Mouse (Mus musculus): ENCODE measurements at regions not wholly inside any gene's neighbourhood (a gene's known extent, or its start where the extent isn't known, plus 50 kb on each side); places are given as distances from the start of the nearest gene placed in this dataset.

DNA sequence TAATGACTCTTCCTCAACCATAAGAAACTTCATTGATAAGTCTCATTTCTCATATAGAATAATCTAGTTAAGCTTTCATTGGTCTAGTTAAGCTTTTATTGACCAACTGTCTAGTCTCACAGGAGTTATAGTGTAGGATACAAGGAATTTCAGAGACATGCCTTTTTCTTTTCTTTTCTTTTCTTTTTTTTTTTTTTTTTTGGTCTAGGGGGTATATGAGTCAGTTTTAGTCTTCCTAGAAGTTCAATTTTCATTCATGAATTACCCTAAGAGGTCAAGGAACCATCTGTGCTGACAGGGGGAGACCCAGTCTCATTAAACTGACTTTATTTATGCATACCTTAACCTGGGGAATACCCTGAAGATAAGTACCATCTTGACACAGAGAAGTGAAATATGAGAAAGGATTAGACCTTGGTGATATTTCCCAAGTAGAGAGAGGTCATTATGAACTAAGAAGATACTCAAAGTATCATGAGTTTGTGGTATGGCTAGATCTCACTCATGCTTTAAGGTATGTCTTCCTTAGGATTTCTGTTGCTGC lies 413.4 kb upstream of the Nrp1 start:
- Histone ChIP-seq H3K4me1 (ENCODE audit: control insufficient read depth, insufficient read depth, low read length) (no peaks in the 10 kb centered on the region), H3K27ac (ENCODE audit: insufficient read depth, low read length) (no peak overlapping the region), H3K4me3 (ENCODE audit: insufficient read depth, low read length) (no peak overlapping the region)
- no peak for TF ChIP-seq POLR2A (IDR thresholded peaks at IDR 0.05; ENCODE audit: extremely low read depth, insufficient read depth, low read length)
- no peak for TF ChIP-seq CTCF (IDR thresholded peaks at IDR 0.05; ENCODE audit: extremely low read depth, insufficient read depth, low read length)

DNA sequence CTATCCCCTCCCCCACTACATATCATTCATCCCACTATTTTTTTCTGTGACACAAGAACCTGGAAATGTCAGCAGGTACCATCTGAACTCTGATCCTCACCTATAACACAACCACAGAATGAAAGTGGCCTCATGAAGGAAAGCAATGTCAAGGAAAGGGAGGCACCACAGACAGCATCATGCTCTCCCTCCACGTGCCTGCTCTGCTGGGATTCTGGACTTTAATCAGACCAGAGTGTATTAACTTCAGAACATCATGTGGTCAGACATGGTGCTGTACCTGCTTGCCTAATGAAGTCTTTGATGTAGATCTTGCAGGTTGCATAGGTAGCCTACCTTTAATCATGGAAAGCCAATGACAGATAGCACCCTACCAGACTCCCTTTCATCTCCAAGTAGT lies 400.8 kb upstream of the Nrp1 start:
- TF ChIP-seq POLR2A (IDR thresholded peaks at IDR 0.05; ENCODE audit: extremely low read depth, insufficient read depth, low read length) (no peak), CTCF (IDR thresholded peaks at IDR 0.05; ENCODE audit: extremely low read depth, insufficient read depth, low read length) (no peak)
- H3K4me3 ChIP-seq (ENCODE audit: insufficient read depth, low read length), result no peak overlapping the region
- no peaks in the 10 kb centered on the region for H3K4me1 ChIP-seq (ENCODE audit: control insufficient read depth, insufficient read depth, low read length)
- no peak overlapping the region for H3K27ac ChIP-seq (ENCODE audit: insufficient read depth, low read length)

DNA sequence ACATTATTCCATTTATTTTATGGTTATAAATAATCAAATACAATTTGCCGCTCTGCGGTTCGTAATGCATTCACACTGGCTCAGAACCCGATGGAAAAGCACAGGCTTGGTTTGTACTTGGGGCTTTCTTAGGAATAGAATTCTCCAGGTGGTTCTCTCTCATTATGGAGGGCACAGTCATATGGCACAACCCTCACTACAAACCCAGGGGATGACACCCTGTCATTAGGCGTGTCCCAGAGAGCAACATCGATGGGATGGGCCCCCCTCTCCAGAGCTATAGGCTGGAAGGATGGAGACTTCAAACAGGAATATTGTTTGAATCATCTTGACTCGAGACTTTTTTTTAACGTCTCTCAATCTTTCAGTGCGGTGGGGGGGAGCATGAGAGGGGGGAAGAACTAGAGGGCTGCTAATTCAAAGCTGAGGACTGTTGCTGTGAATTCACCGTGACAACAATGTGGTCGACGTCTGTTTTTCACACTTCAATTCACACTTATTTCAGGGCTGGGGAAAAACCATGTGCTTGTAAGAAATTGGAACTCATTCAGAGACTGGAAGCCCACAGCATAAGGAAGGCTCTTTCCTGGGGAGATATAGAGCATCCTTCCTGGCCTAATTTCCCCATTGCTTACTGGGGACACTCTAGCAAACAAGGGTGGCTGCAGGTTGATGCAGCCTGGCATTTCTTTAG lies 399.9 kb upstream of the Nrp1 start:
- Histone ChIP-seq H3K4me1 (ENCODE audit: control insufficient read depth, insufficient read depth, low read length) (no peaks in the 10 kb centered on the region), H3K4me3 (ENCODE audit: insufficient read depth, low read length) (no peak overlapping the region), H3K27ac (ENCODE audit: insufficient read depth, low read length) (no peak overlapping the region)
- no peak for TF ChIP-seq POLR2A (IDR thresholded peaks at IDR 0.05; ENCODE audit: extremely low read depth, insufficient read depth, low read length)
- TF ChIP-seq CTCF (IDR thresholded peaks at IDR 0.05; ENCODE audit: extremely low read depth, insufficient read depth, low read length), result no peak

DNA sequence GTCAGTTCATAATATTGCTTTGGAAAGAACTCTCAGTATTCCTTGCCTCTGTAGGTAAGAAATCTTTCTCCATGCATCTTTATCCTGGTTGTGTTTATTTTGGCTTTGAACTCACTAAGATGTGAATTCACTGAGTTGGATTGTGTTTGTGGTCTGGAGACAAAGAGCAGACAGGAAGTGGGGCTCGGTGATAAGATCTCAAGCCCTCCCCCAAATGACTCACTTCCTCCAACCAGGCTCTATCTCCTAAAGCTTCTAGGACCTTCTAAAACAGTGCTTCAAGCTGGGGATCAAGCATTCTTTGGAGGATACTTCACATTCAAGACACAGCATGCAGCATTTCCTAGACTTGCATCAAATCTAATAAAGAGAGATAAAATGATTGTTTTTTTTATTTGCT lies 395.5 kb upstream of the Nrp1 start:
- Histone ChIP-seq H3K4me3 (ENCODE audit: insufficient read depth, low read length) (no peak overlapping the region), H3K4me1 (ENCODE audit: control insufficient read depth, insufficient read depth, low read length) (no peaks in the 10 kb centered on the region)
- TF ChIP-seq POLR2A (IDR thresholded peaks at IDR 0.05; ENCODE audit: extremely low read depth, insufficient read depth, low read length) (no peak), CTCF (IDR thresholded peaks at IDR 0.05; ENCODE audit: extremely low read depth, insufficient read depth, low read length) (no peak)

DNA sequence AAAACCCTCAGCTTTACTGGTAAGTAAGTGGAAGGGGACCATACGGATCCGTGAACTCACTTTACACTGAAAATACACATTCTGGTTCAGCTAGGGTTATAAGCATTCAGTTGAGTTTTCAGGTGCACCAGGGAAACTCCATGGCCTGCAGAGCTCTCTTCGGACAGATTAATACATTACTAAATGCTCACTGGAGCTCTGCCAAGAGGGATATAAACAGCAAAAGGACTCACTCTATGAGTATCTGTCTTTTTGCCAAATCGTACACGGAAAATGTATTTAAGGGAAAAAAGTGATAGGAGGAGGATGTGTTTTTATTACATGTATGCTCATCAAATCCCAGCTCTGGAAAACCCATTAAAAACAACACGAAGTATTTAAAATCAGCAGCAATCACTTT lies 394.8 kb upstream of the Nrp1 start:
- TF ChIP-seq CTCF (IDR thresholded peaks at IDR 0.05; ENCODE audit: extremely low read depth, insufficient read depth, low read length), result no peak
- TF ChIP-seq POLR2A (IDR thresholded peaks at IDR 0.05; ENCODE audit: extremely low read depth, insufficient read depth, low read length), result no peak
- no peaks in the 10 kb centered on the region for H3K4me1 ChIP-seq (ENCODE audit: control insufficient read depth, insufficient read depth, low read length)
- H3K27ac ChIP-seq (ENCODE audit: insufficient read depth, low read length), result no peak overlapping the region
- H3K4me3 ChIP-seq (ENCODE audit: insufficient read depth, low read length), result no peak overlapping the region

More for the DNA sequence above, 395.5 kb upstream of the Nrp1 start:
- no peak overlapping the region for H3K27ac ChIP-seq (ENCODE audit: insufficient read depth, low read length)

DNA sequence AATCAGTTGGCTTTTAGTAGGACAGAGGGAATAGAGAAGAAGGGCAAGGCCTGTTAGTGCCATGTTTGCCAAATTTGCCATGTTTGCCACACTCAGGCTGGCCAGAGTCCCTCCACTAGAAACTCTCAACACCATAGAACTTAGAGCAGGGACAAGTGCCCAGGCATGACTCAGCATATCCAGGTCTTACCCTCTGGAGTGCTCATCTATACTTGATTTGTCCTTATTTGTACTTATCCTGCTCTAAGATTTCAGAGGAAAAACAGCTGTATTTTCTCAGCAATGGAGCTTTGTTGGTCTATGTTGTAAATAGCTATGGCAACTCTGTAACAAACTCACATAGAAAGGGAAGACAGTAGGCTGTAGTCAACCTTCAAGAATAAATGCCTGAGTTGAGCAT lies 393.6 kb upstream of the Nrp1 start:
- Histone ChIP-seq H3K4me3 (ENCODE audit: insufficient read depth, low read length) (no peak overlapping the region), H3K4me1 (ENCODE audit: control insufficient read depth, insufficient read depth, low read length) (no peaks in the 10 kb centered on the region), H3K27ac (ENCODE audit: insufficient read depth, low read length) (no peak overlapping the region)
- TF ChIP-seq POLR2A (IDR thresholded peaks at IDR 0.05; ENCODE audit: extremely low read depth, insufficient read depth, low read length) (no peak), CTCF (IDR thresholded peaks at IDR 0.05; ENCODE audit: extremely low read depth, insufficient read depth, low read length) (no peak)

DNA sequence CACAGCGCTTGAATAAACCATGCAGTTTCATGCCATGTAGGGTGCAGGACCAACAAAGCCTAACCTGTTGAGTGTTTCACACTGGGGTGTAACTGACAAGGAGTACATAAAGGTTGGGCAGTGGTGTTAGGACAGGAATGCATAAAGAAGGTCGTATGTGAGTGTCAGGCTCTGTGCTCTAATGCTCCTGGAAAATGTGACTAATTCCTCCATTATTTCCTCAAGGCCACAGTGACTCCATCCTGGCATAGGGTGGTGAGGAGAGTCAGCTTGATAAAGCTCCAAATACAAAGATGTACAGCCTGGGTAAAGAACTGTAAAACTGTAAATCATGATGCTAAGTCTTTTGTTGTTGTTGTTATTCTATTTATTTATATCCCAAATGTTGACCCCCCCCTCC lies 393.1 kb upstream of the Nrp1 start:
- no peak for TF ChIP-seq CTCF (IDR thresholded peaks at IDR 0.05; ENCODE audit: extremely low read depth, insufficient read depth, low read length)
- no peak for TF ChIP-seq POLR2A (IDR thresholded peaks at IDR 0.05; ENCODE audit: extremely low read depth, insufficient read depth, low read length)
- Histone ChIP-seq H3K27ac (ENCODE audit: insufficient read depth, low read length) (no peak overlapping the region), H3K4me3 (ENCODE audit: insufficient read depth, low read length) (no peak overlapping the region), H3K4me1 (ENCODE audit: control insufficient read depth, insufficient read depth, low read length) (no peaks in the 10 kb centered on the region)

DNA sequence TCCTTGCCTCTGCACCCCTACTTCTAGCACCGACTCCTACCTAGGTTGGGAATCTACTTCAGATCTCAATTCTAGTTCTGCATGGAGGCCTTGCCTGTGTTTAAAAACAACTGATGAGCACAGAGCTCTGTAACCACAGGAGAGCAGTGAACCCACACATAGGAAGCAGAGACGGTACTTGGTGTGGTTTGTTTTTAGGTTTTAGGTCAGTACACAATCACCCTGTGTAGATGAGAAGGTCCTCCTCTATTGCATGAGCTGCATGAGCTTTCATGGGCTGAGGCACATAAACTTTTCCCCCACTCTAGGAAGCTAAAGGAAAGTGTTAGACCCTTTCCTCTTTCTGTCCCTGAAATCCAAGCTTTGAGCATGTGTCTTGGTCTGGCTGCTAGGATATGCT lies 390.4 kb upstream of the Nrp1 start:
- no peaks in the 10 kb centered on the region for H3K4me1 ChIP-seq (ENCODE audit: control insufficient read depth, insufficient read depth, low read length)
- TF ChIP-seq POLR2A (IDR thresholded peaks at IDR 0.05; ENCODE audit: extremely low read depth, insufficient read depth, low read length) (no peak), CTCF (IDR thresholded peaks at IDR 0.05; ENCODE audit: extremely low read depth, insufficient read depth, low read length) (no peak)
- H3K4me3 ChIP-seq (ENCODE audit: insufficient read depth, low read length), result no peak overlapping the region
- no peak overlapping the region for H3K27ac ChIP-seq (ENCODE audit: insufficient read depth, low read length)

DNA sequence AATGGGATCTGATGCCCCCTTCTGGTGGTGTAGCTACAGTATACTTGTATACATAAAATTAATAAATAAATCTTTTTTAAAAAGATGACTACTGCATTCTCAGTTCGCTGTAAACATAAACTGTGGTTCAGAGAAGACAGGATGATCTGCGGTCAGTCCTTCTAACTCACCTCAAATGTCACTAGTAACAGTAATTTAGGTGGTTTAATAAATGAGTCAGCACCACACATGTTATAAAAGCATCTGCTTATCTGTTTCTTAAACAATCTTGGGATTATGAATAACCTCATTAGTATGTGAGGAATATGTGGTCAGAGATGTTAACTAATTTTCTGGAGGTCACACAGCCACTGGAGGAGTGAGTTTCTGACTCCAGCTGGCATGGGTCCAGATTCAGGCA lies 385.2 kb upstream of the Nrp1 start:
- Histone ChIP-seq H3K27ac (ENCODE audit: insufficient read depth, low read length) (no peak overlapping the region), H3K4me1 (ENCODE audit: control insufficient read depth, insufficient read depth, low read length) (no peaks in the 10 kb centered on the region), H3K4me3 (ENCODE audit: insufficient read depth, low read length) (no peak overlapping the region)
- TF ChIP-seq CTCF (IDR thresholded peaks at IDR 0.05; ENCODE audit: extremely low read depth, insufficient read depth, low read length), result no peak
- no peak for TF ChIP-seq POLR2A (IDR thresholded peaks at IDR 0.05; ENCODE audit: extremely low read depth, insufficient read depth, low read length)

DNA sequence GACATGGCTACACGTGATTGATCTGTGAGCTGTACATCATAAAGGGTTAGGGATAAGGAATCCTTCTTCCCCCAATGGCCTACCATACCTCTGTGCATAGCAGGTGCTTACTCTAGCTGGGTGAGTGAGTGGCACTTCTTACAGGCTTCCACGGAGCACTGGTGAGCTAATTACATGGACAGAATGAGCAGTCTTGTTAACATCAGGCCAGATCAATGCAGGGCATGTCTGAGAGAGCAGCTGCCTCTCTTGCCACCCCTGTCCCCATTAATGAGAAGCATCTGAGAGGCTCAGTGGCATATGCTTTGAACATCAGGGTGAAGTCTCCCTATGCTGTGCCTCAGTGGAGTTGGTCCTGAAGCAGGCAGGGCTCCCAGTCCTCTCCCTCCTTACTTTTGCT lies 380.7 kb upstream of the Nrp1 start:
- H3K27ac ChIP-seq (ENCODE audit: insufficient read depth, low read length), result no peak overlapping the region
- H3K4me1 ChIP-seq (ENCODE audit: control insufficient read depth, insufficient read depth, low read length), result no peaks in the 10 kb centered on the region
- TF ChIP-seq CTCF (IDR thresholded peaks at IDR 0.05; ENCODE audit: extremely low read depth, insufficient read depth, low read length) (no peak), POLR2A (IDR thresholded peaks at IDR 0.05; ENCODE audit: extremely low read depth, insufficient read depth, low read length) (no peak)
- H3K4me3 ChIP-seq (ENCODE audit: insufficient read depth, low read length), result no peak overlapping the region

All from cortical plate, adult 2 months (tissue).